Mouse (Mus musculus) brown adipose tissue, adult 24 weeks (tissue): ENCODE measurements around the gene Tinagl1. TPM values are rescaled to one million over a fixed set of nuclear protein-coding genes. Genes with fewer than 3 reads are reported as not detected.

ENCODE experiments used
- H3K27ac ChIP-seq: fragments of 200-500 bp; replicated peaks from 2 replicates; pipeline ENCODE4 v1.5.1; 2012; ENCODE audit warnings: low read depth, mild to moderate bottlenecking, low read length
- H3K4me1 ChIP-seq: fragments of 200-500 bp; 2 replicates; pipeline ENCODE4 v1.6.1; 2012; ENCODE audit warnings: low read length, mixed read lengths; ENCODE audit not compliant: control insufficient read depth, insufficient read depth, insufficient read length
- H3K4me3 ChIP-seq: fragments of 200-500 bp; 2 replicates; pipeline ENCODE4 v1.5.1; 2012; ENCODE audit warnings: low read depth, mild to moderate bottlenecking, low read length, moderate library complexity; ENCODE audit not compliant: insufficient read depth
- polyA plus RNA-seq: library from polyadenylated mRNA; stranded (reverse); fragments of >200 nt; gene quantifications from 2 replicates; pipeline ENCODE4 v1.2.4, GENCODE M21; 2012; ENCODE audit not compliant: missing spikeins, insufficient read depth, insufficient read length

The Tinagl1 gene
- polyA plus RNA-seq, 1 experiment: 30.1 TPM

- Histone ChIP-seq H3K27ac (no peak within 1 kb of the TSS), H3K4me1 (0 out of 2 replicates have a peak, but pooled peaks cover 3% of the 10 kb centered on the region), H3K4me3 (peak within 1 kb of the TSS; percentile 36)
Measured at GRCm38 (mm10) chr4:130139214-130139492, 35.8 kb downstream of the Tinagl1 start, which contains the start of gene Hcrtr1. Gene Hcrtr1, minus strand, starts transcription at chr4:130139359.

GRCm38 (mm10) chr4:130138441-130139213, 36.3 kb downstream of the Tinagl1 start:
- 0 out of 2 replicates have a peak, but pooled peaks cover 3% of the 10 kb centered on the region for H3K4me1 ChIP-seq
- peak overlapping the region; percentile 36 for H3K4me3 ChIP-seq
- H3K27ac ChIP-seq: no peak overlapping the region

DNA sequence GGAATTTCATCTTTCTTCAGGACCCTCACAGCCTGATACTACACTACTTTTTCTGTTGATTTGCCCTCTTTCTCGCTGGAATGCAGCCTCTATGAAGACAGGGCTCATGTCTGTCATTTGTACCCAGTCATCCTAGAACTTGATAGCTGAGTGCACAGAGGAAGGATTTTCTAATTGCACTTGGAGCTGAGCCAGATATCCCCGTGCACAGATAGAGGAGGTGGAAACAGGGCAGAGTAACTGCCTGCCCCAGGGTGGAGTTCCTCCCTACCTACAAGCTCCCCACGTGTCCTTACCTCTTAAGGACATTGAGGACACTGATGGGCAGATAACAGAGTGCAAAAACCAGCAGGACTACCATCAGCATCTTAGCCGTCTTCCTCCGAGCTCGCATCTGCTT, 41.5 kb downstream of the Tinagl1 start:
- H3K27ac ChIP-seq: no peak overlapping the region

GRCm38 (mm10) chr4:130131448-130132105, 43.3 kb downstream of the Tinagl1 start:
- Histone ChIP-seq H3K4me3 (no peak overlapping the region), H3K4me1 (0 out of 2 replicates have a peak, but pooled peaks cover 3% of the 10 kb centered on the region), H3K27ac (no peak overlapping the region)

More for the DNA sequence above, 41.5 kb downstream of the Tinagl1 start:
- Histone ChIP-seq H3K4me3 (no peak overlapping the region), H3K4me1 (0 out of 2 replicates have a peak, but pooled peaks cover 3% of the 10 kb centered on the region)

DNA sequence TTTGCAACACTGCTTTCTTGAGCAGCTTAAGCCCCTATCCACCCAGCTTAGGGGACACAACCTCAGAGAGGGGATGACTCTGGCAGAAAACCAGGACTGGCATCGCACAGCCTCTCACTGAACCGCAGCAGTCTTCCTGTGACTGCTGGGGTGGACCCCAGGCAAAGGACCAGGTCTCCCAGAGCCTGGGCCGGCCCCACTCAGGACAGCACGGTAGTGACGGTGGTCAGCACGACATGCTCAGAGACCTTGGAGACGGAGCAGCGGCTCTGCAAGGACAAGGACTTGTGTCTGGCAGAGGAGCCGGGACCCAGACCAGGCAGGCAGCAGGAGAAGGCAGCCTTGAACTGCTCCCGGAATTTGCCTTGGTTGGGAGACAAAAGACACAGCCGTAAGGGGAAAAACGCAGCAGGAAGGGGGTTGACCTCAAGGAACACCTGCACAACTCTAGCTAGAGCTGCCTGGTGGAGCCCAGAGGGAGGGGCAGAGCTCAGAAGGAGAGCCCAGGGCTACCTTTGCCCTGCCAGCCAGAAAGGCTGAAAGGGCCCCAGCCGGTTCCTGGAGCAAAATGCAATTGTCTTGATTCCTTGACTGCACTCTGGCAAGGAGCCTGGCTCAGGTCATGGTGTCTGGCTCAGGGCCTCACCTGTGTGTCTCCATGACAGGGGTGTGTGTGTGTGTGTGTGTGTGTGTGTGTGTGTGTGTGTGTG, 44.1 kb downstream of the Tinagl1 start:
- 0 out of 2 replicates have a peak, but pooled peaks cover 3% of the 10 kb centered on the region for H3K4me1 ChIP-seq
- no peak overlapping the region for H3K4me3 ChIP-seq
- no peak overlapping the region for H3K27ac ChIP-seq

DNA sequence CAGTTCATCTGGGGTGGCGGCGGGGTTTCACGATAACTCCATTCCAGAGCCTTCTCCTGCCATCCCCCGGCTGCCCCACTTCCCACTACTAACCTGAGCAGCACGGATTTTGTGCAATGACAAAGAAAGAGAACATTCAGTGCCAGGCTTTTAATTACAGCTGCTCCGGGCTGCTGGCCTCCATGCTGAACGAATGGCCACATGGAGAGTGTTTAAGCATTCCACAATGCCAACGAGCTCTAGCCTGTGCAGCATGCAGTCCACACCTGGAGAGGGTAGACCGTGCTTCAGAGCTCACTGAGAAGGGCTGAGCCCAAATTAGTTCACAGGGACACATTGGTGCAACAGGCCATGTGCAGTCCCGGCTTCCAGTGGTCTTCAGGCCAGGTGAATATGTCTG, 44.8 kb downstream of the Tinagl1 start:
- Histone ChIP-seq H3K4me1 (0 out of 2 replicates have a peak, but pooled peaks cover 3% of the 10 kb centered on the region), H3K27ac (no peak overlapping the region), H3K4me3 (no peak overlapping the region)

- no peak overlapping the region for H3K27ac ChIP-seq
- 0 out of 2 replicates have a peak, but pooled peaks cover 3% of the 10 kb centered on the region for H3K4me1 ChIP-seq
- H3K4me3 ChIP-seq: no peak overlapping the region
Measured at GRCm38 (mm10) chr4:130128907-130129306, 46.0 kb downstream of the Tinagl1 start.

- Histone ChIP-seq H3K4me3 (no peak overlapping the region), H3K27ac (no peak overlapping the region), H3K4me1 (no peaks in the 10 kb centered on the region; the same call in 1 of the 2 replicates)
Measured at GRCm38 (mm10) chr4:130125935-130126334, 49.0 kb downstream of the Tinagl1 start.

- H3K4me1 ChIP-seq: no peaks in the 10 kb centered on the region; the same call in 1 of the 2 replicates
- no peak overlapping the region for H3K27ac ChIP-seq
- H3K4me3 ChIP-seq: no peak overlapping the region
Measured at GRCm38 (mm10) chr4:130125164-130125563, 49.8 kb downstream of the Tinagl1 start.

GRCm38 (mm10) chr4:130124110-130124509, 50.8 kb downstream of the Tinagl1 start:
- Histone ChIP-seq H3K27ac (no peak overlapping the region), H3K4me1 (no peaks in the 10 kb centered on the region; the same call in 1 of the 2 replicates), H3K4me3 (no peak overlapping the region)

DNA sequence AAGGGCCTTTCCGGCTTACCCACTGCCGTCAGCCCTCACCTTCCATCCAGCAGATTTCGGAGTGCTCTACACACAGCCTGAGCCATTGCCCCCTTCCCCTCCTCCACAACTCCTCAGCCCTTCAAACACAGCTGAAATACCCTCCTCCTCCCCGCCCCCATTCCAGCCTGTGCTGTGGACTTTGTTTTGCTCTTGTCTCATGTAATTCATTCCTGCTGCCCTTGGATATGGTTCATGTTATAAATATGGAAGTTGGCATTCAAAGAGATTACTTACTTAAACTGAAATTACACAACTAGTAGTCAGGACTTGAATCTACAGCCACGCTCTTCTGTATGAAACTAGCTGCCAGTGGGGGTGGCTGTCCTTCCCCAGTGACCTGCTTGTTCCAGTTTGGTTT, 51.9 kb downstream of the Tinagl1 start:
- Histone ChIP-seq H3K27ac (no peak overlapping the region), H3K4me1 (no peaks in the 10 kb centered on the region; the same call in 1 of the 2 replicates), H3K4me3 (no peak overlapping the region)

GRCm38 (mm10) chr4:130121560-130121959, 53.4 kb downstream of the Tinagl1 start:
- Histone ChIP-seq H3K4me1 (no peaks in the 10 kb centered on the region; the same call in 1 of the 2 replicates), H3K27ac (no peak overlapping the region), H3K4me3 (no peak overlapping the region)

GRCm38 (mm10) chr4:130120752-130121151, 54.2 kb downstream of the Tinagl1 start:
- no peak overlapping the region for H3K4me3 ChIP-seq
- peaks cover 3% of the 10 kb centered on the region; the same call in 1 of the 2 replicates for H3K4me1 ChIP-seq
- no peak overlapping the region for H3K27ac ChIP-seq
